Mouse (Mus musculus): ENCODE results near the gene Wdr18. TPM values are rescaled to one million over a fixed set of nuclear protein-coding genes. Genes with fewer than 3 reads are reported as not detected.

Gene Wdr18
- total and polyA plus RNA-seq, 3 experiments: 54.2 to 92.1 (median 70.8) TPM

DNA sequence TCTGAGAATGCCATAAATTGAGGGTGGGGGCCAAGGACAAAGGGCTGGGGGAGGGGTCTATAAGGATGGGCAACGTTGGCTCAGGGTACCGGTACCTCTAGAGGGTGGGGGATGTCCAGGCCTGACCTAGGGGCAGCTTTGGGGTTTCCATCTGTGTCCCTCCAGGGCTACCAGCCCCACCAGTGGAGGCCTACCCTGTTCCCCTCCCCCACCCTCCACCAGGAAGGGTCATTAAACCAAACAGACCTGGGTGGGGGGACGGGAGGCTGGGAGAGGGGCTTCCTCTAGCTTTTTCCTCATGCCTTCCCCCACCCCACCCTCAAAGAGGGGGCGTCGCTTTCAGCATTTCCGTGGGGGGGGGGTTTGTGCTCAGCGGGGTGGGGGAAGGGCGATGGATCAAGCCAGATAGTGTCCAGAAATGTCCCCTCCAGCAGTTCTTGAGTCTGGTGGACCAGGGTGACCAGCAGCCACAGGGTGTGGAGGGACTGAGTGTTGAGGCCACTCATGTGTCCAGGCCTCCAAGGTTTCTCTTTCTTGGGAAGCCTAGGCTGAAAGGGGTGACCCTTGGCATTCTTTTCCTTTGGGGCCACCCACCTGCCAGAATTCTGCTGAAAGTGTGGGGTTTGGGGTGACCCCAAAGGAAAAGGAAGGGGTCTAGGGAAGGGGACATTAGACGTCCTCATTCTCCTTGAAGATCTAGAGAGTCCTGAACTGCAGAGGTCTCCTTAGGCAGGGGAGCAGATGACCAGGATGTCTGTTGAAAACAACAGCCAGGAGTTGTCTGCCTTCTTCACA is 30.8 kb upstream of the Wdr18 start:
- Histone ChIP-seq H3K4me3 (replicated peaks in 1 of 3; ENCODE audit: low read depth in 2 of 3, low read length in 2 of 3, poor library complexity in 1 of 3) (peak overlapping the region; percentile 72 to 96 (median 91)), H3K9me3 (replicated peaks; ENCODE audit: low read length) (no peaks in the 10 kb centered on the region), H3K79me2 (replicated peaks; ENCODE audit: control insufficient read depth, extremely low read depth, insufficient read depth, poor library complexity, severe bottlenecking) (peaks cover 72% of the 10 kb centered on the region), H3K4me1 (ENCODE audit: control insufficient read depth in 1 of 2, insufficient read depth in 2 of 2) (peaks cover 20 to 66% of the 10 kb centered on the region in 2 experiments), H3K27ac (ENCODE audit: insufficient read depth, low read depth) (peak overlapping the region; percentile 65), H3K4me2 (ENCODE audit: insufficient read depth, low read depth, poor library complexity, severe bottlenecking) (peak overlapping the region; percentile 78), H3K9ac (ENCODE audit: insufficient read depth, low read depth) (peak overlapping the region; percentile 98), H3K27me3 (replicated peaks) (no peaks in the 10 kb centered on the region), H3K36me3 (replicated peaks in 1 of 2; ENCODE audit: control insufficient read depth in 1 of 2, insufficient read depth in 1 of 2, low read length in 1 of 2) (peaks cover 35 to 44% of the 10 kb centered on the region in 2 experiments)
- in situ Hi-C loops (cut with MboI; ENCODE audit: low pct_ligation_motif_present, low pct_unique_long_range_greater_than_20kb, low sequenced_read_pairs): loop anchor here (5.0 kb wide), 2 partner anchors 33 to 37 kb away; partner anchors contain the start of genes Cfd and Wdr18
- TF ChIP-seq UBTF (IDR thresholded peaks at IDR 0.05; ENCODE audit: low read depth, low read length) (no peak), POLR2A (IDR thresholded peaks at IDR 0.05; ENCODE audit: low read depth, low read length) (0 out of 2 replicates have a peak, but pooled peaks have one; percentile 36), CHD2 (IDR thresholded peaks at IDR 0.05; ENCODE audit: low read length) (peak; percentile 90), NELFE (IDR thresholded peaks at IDR 0.05; ENCODE audit: low read depth, low read length) (no peak), ZKSCAN1 (IDR thresholded peaks at IDR 0.05; ENCODE audit: borderline replicate concordance, low read depth, low read length) (no peak), ZC3H11A (IDR thresholded peaks at IDR 0.05; ENCODE audit: low read depth, low read length) (no peak), USF1 (IDR thresholded peaks at IDR 0.05; ENCODE audit: low read depth, low read length) (no peak), MYC (IDR thresholded peaks at IDR 0.05; ENCODE audit: low read depth, low read length) (no peak), MAFK (IDR thresholded peaks at IDR 0.05; ENCODE audit: insufficient replicate concordance, low read length) (no peak), MEF2A (IDR thresholded peaks at IDR 0.05; ENCODE audit: borderline replicate concordance, low read depth, low read length) (no peak), CHD1 (IDR thresholded peaks at IDR 0.05; ENCODE audit: low read depth, low read length) (no peak; the same call in 1 of the 2 replicates), MAX (IDR thresholded peaks at IDR 0.05; ENCODE audit: low read length) (no peak), BHLHE40 (IDR thresholded peaks at IDR 0.05; ENCODE audit: low read depth, low read length) (no peak), TBP (conservative IDR thresholded peaks at IDR 0.05; ENCODE audit: low read depth, low read length) (no peak), MAZ (IDR thresholded peaks at IDR 0.05; ENCODE audit: low read depth, low read length) (0 out of 2 replicates have a peak, but pooled peaks have one; percentile 33), MXI1 (IDR thresholded peaks at IDR 0.05; ENCODE audit: low read depth, low read length) (no peak), USF2 (conservative IDR thresholded peaks at IDR 0.05; ENCODE audit: low read depth, low read length) (no peak), ZNF384 (IDR thresholded peaks at IDR 0.05; ENCODE audit: low read depth, low read length) (no peak), JUND (conservative IDR thresholded peaks at IDR 0.05; ENCODE audit: low read depth, low read length) (no peak), KAT2A (IDR thresholded peaks at IDR 0.05; ENCODE audit: insufficient replicate concordance, low read length) (no peak), SIN3A (IDR thresholded peaks at IDR 0.05; ENCODE audit: low read length) (peak; percentile 42; the same call in 1 of the 2 replicates), CTCF (conservative IDR thresholded peaks at IDR 0.05 in 1 of 2, IDR thresholded peaks at IDR 0.05 in 1 of 2; ENCODE audit: low read depth in 2 of 2, low read length in 2 of 2) (no peak), ELF1 (IDR thresholded peaks at IDR 0.05; ENCODE audit: low read depth, low read length) (no peak), ZMIZ1 (IDR thresholded peaks at IDR 0.05; ENCODE audit: low read depth, low read length) (0 out of 2 replicates have a peak, but pooled peaks have one; percentile 24), RCOR1 (conservative IDR thresholded peaks at IDR 0.05; ENCODE audit: low read depth, low read length) (no peak), HCFC1 (IDR thresholded peaks at IDR 0.05; ENCODE audit: low read depth, low read length) (no peak), RAD21 (IDR thresholded peaks at IDR 0.05; ENCODE audit: low read depth, low read length) (no peak)
- DNase-seq (ENCODE audit: extremely low read depth): no peak
- dilution Hi-C loops (cut with MboI; ENCODE audit: extremely low pct_ligation_motif_present, extremely low pct_unique_long_range_greater_than_20kb, low sequenced_read_pairs): no loop called here
